Mouse (Mus musculus): ENCODE data around the gene Sprtn. TPM values are rescaled to one million over a fixed set of nuclear protein-coding genes. Genes with fewer than 3 reads are reported as not detected.

Sprtn gene
- 10 to 100 TPM; 19.4 to 19.9 TPM for total RNA-seq (2021)
- 7.7 and 9.7 TPM in 2 replicates for polyA plus RNA-seq (2012; rRNA removed)
- long read RNA-seq, full-length matches to known transcripts, result 3 of 5 reads
- long read RNA-seq, partial matches to known transcripts, result 0 of 5 reads
- long read RNA-seq, other reads (novel, unspliced or antisense), result 2 of 5 reads

GRCm38 (mm10) chr8:124897386-124898250 is at the start of gene Sprtn, which contains the start of gene Exoc8:
Sprtn (plus strand) TSS chr8:124897886.
Exoc8 (minus strand) TSS chr8:124897705.
- peak; percentile 99 for DNase-seq

DNA sequence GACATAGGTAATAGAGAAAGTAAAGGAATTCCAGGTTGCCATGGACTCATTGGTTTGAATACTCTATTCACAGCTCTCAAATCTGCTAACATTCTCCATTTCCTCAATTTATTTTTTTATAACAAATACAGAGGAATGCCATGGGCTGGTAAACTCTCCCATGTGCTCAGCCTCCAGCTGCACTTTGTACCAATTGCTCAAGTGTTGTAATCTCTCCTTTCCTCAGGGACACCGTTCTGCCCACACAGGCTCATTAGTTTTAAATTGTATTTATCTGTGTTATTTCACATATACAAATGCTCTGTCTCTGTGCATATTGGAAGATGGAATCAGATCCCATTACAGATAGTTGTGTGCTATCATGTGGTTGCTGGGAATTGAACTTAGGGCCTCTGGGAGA is 44.2 kb upstream of the Sprtn start:
- no peak for DNase-seq

- DNase-seq, result no peak
Observed at GRCm38 (mm10) chr8:124859466-124859865, 38.2 kb upstream of the Sprtn start.

DNA sequence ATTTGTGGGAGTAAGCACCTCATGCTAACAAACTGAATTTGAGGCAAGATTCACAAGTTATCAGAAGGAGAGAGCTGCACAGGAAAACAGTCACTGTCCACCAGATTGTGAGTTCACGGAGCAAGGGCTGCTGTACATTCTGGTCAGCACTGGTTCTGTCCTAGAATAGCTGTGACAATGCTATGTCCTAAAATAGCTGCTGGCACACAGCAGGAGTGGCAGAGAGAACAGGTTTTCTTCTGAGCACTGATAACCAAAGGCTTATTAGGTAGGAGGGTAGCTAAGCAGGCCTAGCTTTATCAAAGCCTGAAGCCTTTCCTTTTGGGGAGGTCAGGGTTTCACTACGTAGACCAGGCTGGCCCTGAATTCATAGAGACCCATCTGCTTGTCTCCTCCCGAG is 37.5 kb upstream of the Sprtn start:
- DNase-seq, result no peak

DNA sequence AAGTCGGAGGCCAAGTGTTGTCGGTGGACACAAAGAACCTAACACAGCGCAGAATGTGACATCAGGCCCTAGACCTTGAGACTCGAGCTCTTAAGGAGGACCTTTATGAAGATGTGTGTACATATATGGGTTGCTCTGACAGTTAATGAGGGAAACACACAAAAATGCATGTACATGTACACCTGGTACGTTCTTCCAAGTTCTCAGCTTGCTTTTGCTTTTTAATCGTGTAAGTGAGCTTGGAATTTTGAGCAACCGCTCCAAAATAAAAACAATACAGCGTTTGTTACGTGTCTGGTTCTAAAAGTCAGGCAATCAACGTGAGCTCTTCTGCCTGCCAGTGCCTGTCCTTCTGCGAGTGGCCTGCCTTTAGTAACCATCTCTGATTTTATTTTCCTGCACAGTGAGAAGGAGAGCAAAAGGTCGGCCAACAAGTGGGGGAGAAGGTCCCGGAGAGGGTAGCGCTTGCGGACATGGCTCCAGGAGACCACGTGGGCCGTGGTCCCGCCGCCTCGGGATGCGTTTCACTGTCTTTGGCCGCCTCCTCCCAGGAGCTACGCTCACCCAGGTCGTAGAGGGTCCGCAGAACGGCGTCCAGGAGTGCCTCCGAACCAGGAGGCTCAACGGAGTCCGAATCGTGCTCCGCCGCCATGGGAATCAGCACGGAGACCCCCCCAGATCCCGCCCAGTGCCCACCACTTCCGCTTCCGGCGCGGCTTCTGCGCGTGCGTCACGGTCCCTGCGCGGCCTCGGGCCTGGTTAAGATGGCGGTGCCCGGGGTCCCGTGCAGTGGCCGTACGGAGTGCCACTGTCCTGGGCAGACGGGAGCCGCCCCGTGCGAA is 35.1 kb upstream of the Sprtn start, which contains the start of the genes Gnpat and 2810004N23Rik:
Gene Gnpat, plus strand, starts transcription at position 713 of the 842 bp plus-strand sequence.
Gene 2810004N23Rik, minus strand, starts transcription at position 800 of the 842 bp plus-strand sequence.
- DNase-seq, result peak; percentile 97

GRCm38 (mm10) chr8:124863163-124863677 is 34.5 kb upstream of the Sprtn start:
- DNase-seq, result no peak

DNA sequence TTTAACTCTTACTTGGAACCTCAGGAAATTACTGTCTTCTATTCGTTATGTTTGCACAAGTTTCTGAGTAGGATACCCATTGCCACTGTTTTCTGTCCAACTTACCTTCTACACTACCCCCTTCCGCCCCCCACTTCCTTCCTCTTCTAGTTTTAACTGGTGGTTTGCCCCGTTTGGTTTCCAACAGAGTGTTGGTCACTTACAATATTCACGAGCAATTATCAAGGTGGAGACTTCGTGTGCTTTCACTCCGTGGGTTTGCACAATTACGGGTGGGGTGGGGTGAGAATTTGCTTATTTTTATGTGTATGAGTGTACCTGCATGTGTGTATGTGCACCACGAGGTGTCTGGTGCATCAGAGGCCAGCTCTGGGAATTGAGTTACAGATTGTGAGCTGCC is 34.0 kb upstream of the Sprtn start:
- no peak for DNase-seq

GRCm38 (mm10) chr8:124866669-124867068 is 31.0 kb upstream of the Sprtn start:
- no peak for DNase-seq

- peak; percentile 67 for DNase-seq
Observed at GRCm38 (mm10) chr8:124867126-124867525, 30.6 kb upstream of the Sprtn start.

GRCm38 (mm10) chr8:124869708-124870107 is 28.0 kb upstream of the Sprtn start:
- DNase-seq, result no peak

- DNase-seq, result no peak
Observed at GRCm38 (mm10) chr8:124871474-124871873, 26.2 kb upstream of the Sprtn start.

- no peak for DNase-seq
Observed at GRCm38 (mm10) chr8:124872081-124872480, 25.6 kb upstream of the Sprtn start.

DNA sequence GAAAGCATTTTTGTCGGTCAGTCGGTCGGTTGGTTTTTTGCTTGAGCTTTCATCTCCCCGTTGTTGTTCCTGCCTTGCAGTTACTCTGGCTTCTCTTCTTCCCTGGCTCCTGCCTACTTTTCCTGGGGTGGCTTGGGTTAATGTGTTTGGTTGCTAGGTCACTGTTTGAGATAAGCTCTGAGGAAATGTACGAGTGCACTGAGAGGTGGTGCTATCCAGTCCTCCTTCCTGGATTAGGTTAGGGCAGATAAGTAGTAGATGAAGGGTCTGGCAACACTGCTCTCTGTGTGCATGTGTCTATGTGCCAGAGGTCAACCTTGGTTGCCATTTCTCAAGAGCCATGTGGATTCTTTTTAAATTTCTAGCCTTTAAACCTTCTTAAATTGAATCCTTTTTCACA is 25.0 kb upstream of the Sprtn start:
- DNase-seq, result no peak

DNA sequence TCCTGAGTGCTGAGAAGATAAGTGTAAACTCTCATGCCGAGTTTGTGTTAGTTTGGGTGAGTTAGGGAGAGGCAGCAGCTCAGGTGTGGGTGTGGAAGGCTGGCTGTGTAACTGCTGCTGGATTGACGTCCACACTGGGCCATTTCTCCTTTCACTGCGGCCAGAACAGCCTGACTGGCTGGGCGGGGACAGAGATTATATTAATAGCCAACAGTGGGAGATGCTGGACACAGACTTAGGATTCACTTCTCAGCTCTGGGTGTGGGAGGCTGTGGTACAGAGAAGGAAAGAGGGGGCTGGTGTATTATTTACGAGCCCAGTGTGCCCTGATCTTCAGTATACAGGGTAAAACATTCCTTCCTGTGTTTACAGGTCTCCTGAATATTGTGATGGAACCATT is 19.5 kb upstream of the Sprtn start:
- no peak for DNase-seq

GRCm38 (mm10) chr8:124878946-124879526 is 18.6 kb upstream of the Sprtn start:
- no peak for DNase-seq

GRCm38 (mm10) chr8:124888385-124888784 is 9.3 kb upstream of the Sprtn start:
- DNase-seq, result no peak

GRCm38 (mm10) chr8:124892596-124892995 is 5.1 kb upstream of the Sprtn start:
- no peak for DNase-seq

DNA sequence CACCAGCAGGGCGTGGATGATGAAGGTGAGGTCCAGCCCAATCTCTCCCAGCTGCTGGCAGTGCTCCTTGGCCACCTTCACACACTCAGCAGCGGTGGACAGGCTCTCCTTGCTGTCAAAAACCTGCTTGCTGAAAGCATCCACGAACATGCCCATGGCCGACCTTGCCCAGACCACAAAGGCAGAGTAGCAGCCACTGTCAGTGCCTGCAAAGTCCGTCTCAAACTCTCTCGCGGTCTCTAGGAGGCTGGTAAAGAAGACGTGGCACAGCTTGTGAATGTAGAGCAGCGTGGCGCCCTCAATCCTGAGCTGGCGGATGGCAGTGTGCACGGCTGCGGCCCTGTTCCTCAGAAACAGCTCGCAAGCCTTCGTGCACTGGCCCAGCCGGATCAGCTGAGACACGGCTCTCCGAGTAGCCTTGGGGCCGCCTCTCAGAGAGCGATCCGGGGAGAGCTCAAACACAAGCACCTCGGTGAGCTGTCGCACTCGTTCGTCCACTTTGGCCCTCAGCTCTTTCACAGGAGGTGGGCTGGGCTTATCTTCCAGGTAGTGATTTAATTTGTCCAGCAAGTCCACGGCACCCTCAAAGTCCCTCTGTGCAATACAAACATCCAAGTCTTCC is 1.6 kb upstream of the Sprtn start:
- DNase-seq, result no peak

DNA sequence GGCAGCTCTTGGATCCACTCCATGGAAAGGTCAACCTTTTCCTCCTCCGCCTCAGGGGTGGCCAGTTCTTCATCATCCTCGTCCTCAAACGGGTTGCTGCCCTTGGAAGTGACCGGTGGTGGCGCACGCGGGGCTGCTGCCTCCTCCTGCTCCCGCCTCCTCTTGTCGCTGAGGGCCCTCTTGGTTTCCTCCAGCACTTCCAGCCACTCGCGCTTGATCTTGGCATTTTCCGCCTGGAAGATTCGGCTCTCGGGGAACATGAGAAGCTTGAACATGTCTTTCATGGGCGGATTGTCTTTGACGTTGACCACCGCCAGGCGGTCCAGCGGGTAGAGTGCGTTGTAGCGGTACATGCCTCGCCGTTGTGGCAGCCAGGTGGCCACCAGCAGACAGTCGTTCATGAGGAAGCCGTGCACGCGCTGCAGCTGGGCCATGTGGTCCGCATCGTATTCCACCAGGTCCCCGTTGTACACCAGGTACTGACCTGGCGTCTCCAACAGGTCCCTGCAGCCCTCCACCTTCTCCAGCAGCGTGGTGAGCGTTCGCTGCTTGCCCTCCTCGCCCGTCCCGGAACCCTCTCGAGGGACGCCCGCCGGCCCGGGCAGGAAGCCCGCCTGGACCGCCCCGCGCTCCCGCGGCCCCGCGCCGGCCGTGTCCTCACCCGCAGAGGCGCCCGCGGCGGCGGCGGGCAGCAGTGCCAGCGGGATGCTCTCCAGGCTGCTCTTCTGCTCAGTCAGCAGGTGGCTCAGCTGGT is 877 bp upstream of the Sprtn start:
- DNase-seq, result peak; percentile 88

GRCm38 (mm10) chr8:124898251-124898905 is 692 bp downstream of the Sprtn start:
- DNase-seq, result no peak
